Mouse (Mus musculus) hindbrain, embryonic 15.5 days (tissue): ENCODE measurements around the gene Zfp560. TPM values are rescaled to one million over a fixed set of nuclear protein-coding genes. Genes with fewer than 3 reads are reported as not detected.

Experiments used
- polyA plus RNA-seq: library from polyadenylated mRNA; unstranded; fragments of >200 nt; fragmentation: Nextera tagmentation; extraction: Ambion mirVana; gene quantifications from 2 replicates; pipeline ENCODE4 v1.2.1, GENCODE M21; 2015

Gene Zfp560
- polyA plus RNA-seq, 1 experiment from 2014 or later = 38.0 TPM

Other genes starting within 250 kb of the Zfp560 start
- gene Olfr870, start 211.1 kb downstream of the Zfp560 start, polyA plus RNA-seq = not detected in 2 replicates
- gene Olfr871, start 173.0 kb downstream of the Zfp560 start, polyA plus RNA-seq = not detected in 2 replicates
- not detected in 2 replicates for gene Olfr872, start 148.1 kb downstream of the Zfp560 start, polyA plus RNA-seq
- not detected in 2 replicates for gene Olfr39, start 102.8 kb downstream of the Zfp560 start, polyA plus RNA-seq
- not detected in 2 replicates for gene Olfr873, start 86.6 kb downstream of the Zfp560 start, polyA plus RNA-seq
- gene Olfr18, start 49.1 kb downstream of the Zfp560 start, polyA plus RNA-seq = 0.18 TPM in 1 of 2 replicates, not detected in the other
- gene Zfp26, start 75.0 kb upstream of the Zfp560 start, polyA plus RNA-seq = 13.3 and 16.1 TPM in 2 replicates
- 29.0 and 31.3 TPM in 2 replicates for gene Zfp426, start 107.6 kb upstream of the Zfp560 start, polyA plus RNA-seq
- gene Zfp266, start 136.2 kb upstream of the Zfp560 start, polyA plus RNA-seq = 93.9 and 99.2 TPM in 2 replicates
- 45.0 and 45.3 TPM in 2 replicates for gene Zfp846, start 196.1 kb upstream of the Zfp560 start, polyA plus RNA-seq